Mouse (Mus musculus): ENCODE data around the gene Hnrnpd. TPM values are rescaled to one million over a fixed set of nuclear protein-coding genes. Genes with fewer than 3 reads are reported as not detected.

The Hnrnpd gene
- polyA plus RNA-seq, 1 experiment from 2014 or later = 253 TPM

DNA sequence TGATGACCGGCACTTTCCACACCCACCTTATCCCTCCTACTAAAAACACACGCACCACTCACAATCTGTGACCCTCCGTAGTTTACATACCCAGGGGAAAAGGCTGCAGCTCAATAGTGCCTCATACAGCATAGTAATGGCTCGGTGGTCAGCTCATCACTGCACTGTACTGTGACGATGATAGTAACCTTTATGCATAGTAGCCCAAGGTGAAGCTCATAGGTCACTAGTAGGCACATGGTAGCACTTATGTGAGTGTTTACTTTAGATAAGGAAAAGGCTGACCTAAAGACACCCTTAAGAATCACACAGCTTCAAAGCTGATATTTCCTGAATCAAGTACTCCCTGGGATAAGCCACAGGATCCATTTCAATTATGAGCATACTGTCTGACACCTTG, 26.2 kb downstream of the Hnrnpd start:
- no peak overlapping the region for H3K27ac ChIP-seq (replicated peaks)
- H3K9me3 ChIP-seq = no peaks in the 10 kb centered on the region
- 88% methylated on average over 5 of the region's 5 CpGs for WGBS
- H3K4me3 ChIP-seq = no peak overlapping the region
- H3K4me1 ChIP-seq = peaks cover 5% of the 10 kb centered on the region; the same call in 1 of the 2 replicates
- H3K36me3 ChIP-seq (replicated peaks) = peaks cover 37% of the 10 kb centered on the region
- no peaks in the 10 kb centered on the region for H3K27me3 ChIP-seq (replicated peaks; ENCODE audit: low read depth, poor library complexity, severe bottlenecking)
- no peak for DNase-seq (ENCODE audit: low spot score)

DNA sequence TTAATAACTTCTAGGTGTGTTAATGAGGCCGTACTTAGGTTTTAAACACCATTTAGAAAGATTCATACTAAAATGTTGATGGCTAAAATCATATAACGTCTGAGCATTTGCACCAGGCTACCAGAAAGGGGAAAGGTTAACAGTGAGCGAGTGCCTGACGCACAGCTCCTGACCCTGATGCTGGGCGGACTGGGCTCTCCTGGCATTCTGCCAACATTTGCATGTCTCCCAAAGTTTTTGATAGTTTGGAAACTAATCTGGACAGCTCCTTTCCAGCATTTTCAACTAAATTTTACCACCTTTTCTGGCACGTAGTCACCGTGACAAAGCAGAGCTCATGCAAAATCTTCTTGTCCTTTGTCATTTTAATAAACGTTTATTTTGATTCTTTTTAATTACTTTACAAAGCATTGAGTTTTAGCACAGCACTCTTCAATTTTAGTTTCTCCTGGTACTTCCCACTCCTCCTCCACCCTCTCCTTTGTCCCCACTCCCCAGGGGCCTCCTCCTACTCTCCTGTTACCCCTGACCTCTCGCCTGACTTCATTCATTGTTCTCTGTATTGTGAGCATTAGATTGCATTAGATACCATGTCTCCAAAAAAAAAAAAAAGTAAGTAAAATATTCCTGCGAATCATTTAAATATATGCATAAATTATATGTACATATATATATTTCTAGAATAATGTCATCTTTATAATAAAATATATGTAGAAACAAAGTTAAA, 36.8 kb downstream of the Hnrnpd start:
- 60% methylated on average over 10 of the region's 10 CpGs for WGBS
- no peak overlapping the region for H3K4me3 ChIP-seq
- DNase-seq (ENCODE audit: low spot score) = no peak
- H3K27me3 ChIP-seq (replicated peaks; ENCODE audit: low read depth, poor library complexity, severe bottlenecking) = no peaks in the 10 kb centered on the region
- H3K9me3 ChIP-seq = peaks cover 18% of the 10 kb centered on the region
- H3K4me1 ChIP-seq = no peaks in the 10 kb centered on the region
- peaks cover 24% of the 10 kb centered on the region for H3K36me3 ChIP-seq (replicated peaks)
- H3K27ac ChIP-seq (replicated peaks) = no peak overlapping the region

GRCm38 (mm10) chr5:99941273-99941672, 37.5 kb downstream of the Hnrnpd start:
- no peak for DNase-seq (ENCODE audit: low spot score)
- Histone ChIP-seq H3K27ac (replicated peaks) (no peak overlapping the region), H3K27me3 (replicated peaks; ENCODE audit: low read depth, poor library complexity, severe bottlenecking) (no peaks in the 10 kb centered on the region), H3K4me3 (no peak overlapping the region), H3K4me1 (no peaks in the 10 kb centered on the region), H3K9me3 (peaks cover 18% of the 10 kb centered on the region), H3K36me3 (replicated peaks) (peaks cover 24% of the 10 kb centered on the region)
- 76% methylated on average over 10 of the region's 10 CpGs for WGBS

- H3K36me3 ChIP-seq (replicated peaks) = peaks cover 6% of the 10 kb centered on the region; the same call in 1 of the 2 replicates
- 79% methylated on average over 3 of the region's 3 CpGs for WGBS
- no peaks in the 10 kb centered on the region for H3K27me3 ChIP-seq (replicated peaks; ENCODE audit: low read depth, poor library complexity, severe bottlenecking)
- H3K4me1 ChIP-seq = no peaks in the 10 kb centered on the region
- no peak overlapping the region for H3K27ac ChIP-seq (replicated peaks)
- H3K4me3 ChIP-seq = no peak overlapping the region
- DNase-seq (ENCODE audit: low spot score) = no peak
- H3K9me3 ChIP-seq = peaks cover 8% of the 10 kb centered on the region
Observed at GRCm38 (mm10) chr5:99939440-99939839, 39.3 kb downstream of the Hnrnpd start.

DNA sequence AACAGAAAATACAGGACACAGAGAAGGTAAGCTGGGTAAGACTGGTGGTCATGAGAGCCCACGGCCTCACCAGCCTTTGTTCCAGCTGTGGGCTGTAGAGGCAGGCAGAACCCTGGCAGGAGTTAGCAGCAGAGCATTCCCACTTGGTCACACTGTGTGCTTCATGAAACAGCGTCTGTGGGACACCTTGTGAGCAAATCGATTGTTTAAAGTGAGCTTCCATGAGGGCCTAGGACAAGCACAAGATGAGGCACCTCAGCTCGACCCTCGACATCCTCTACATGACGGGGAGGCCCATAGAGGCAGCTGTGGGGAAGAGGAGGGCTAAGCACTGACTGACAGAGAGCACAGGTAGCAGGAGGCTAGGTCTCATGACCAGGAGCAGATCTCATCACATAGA, 46.8 kb downstream of the Hnrnpd start:
- no peak overlapping the region for H3K4me3 ChIP-seq
- H3K27me3 ChIP-seq (replicated peaks; ENCODE audit: low read depth, poor library complexity, severe bottlenecking) = no peaks in the 10 kb centered on the region
- H3K27ac ChIP-seq (replicated peaks) = no peak overlapping the region
- H3K36me3 ChIP-seq (replicated peaks) = no peaks in the 10 kb centered on the region
- no peak for DNase-seq (ENCODE audit: low spot score)
- 81% methylated on average over 6 of the region's 6 CpGs for WGBS
- H3K9me3 ChIP-seq = no peaks in the 10 kb centered on the region
- no peaks in the 10 kb centered on the region for H3K4me1 ChIP-seq

DNA sequence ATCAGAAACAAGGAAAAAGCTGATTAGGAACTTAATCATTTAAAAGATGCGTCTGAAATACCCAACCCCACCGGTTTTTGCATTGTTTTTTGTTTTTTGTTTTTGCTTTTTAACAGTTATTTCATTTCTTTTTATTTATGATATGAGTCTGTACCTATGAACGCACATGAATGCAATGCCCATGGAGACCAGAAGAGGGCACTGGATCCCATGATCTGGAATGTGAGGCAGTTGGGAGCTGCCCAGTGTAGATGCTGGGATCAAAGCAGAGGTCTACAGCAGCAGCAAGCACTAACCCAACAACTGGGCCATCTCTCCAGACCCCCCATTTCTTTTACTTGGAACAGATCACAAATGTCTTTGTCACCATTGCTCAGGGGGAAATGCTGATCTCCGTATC, 50.8 kb downstream of the Hnrnpd start:
- Histone ChIP-seq H3K4me1 (no peaks in the 10 kb centered on the region), H3K4me3 (no peak overlapping the region), H3K9me3 (no peaks in the 10 kb centered on the region), H3K27ac (replicated peaks) (no peak overlapping the region), H3K36me3 (replicated peaks) (no peaks in the 10 kb centered on the region), H3K27me3 (replicated peaks; ENCODE audit: low read depth, poor library complexity, severe bottlenecking) (no peaks in the 10 kb centered on the region)
- peak; percentile 50 for DNase-seq (ENCODE audit: low spot score)
- WGBS = 47% methylated on average over 4 of the region's 4 CpGs

DNA sequence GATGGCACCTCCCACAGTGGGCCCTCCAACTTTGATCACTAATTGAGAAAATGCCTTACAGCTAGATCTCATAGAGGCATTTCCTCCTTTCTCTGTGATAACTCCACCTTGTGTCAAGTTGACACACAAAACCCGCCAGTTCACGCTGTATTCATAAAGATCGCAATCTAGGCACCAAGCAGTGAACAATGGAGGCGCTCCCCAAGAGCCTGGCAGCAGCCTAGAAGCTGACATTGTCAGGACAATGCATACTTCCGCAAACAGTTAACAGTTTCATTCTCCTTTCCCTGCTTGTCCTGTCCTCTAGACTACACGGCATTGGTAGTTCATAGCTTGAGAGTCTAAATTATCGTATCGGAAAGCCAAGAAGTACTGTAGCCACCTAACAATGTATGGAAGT, 56.7 kb downstream of the Hnrnpd start:
- no peak overlapping the region for H3K27ac ChIP-seq (replicated peaks)
- 87% methylated on average over 8 of the region's 8 CpGs for WGBS
- no peaks in the 10 kb centered on the region for H3K27me3 ChIP-seq (replicated peaks; ENCODE audit: low read depth, poor library complexity, severe bottlenecking)
- H3K9me3 ChIP-seq = no peaks in the 10 kb centered on the region
- no peak overlapping the region for H3K4me3 ChIP-seq
- no peaks in the 10 kb centered on the region for H3K4me1 ChIP-seq
- H3K36me3 ChIP-seq (replicated peaks) = no peaks in the 10 kb centered on the region
- DNase-seq (ENCODE audit: low spot score) = no peak

- 0 out of 2 replicates have a peak, but pooled peaks cover 3% of the 10 kb centered on the region for H3K27me3 ChIP-seq (replicated peaks; ENCODE audit: low read depth, poor library complexity, severe bottlenecking)
- H3K27ac ChIP-seq (replicated peaks) = no peak overlapping the region
- no peaks in the 10 kb centered on the region for H3K36me3 ChIP-seq (replicated peaks)
- no peak for DNase-seq (ENCODE audit: low spot score)
- H3K4me1 ChIP-seq = no peaks in the 10 kb centered on the region
- H3K9me3 ChIP-seq = no peaks in the 10 kb centered on the region
- 53% methylated on average over 7 of the region's 7 CpGs for WGBS
- no peak overlapping the region for H3K4me3 ChIP-seq
Observed at GRCm38 (mm10) chr5:99915494-99915893, 63.2 kb downstream of the Hnrnpd start.

DNA sequence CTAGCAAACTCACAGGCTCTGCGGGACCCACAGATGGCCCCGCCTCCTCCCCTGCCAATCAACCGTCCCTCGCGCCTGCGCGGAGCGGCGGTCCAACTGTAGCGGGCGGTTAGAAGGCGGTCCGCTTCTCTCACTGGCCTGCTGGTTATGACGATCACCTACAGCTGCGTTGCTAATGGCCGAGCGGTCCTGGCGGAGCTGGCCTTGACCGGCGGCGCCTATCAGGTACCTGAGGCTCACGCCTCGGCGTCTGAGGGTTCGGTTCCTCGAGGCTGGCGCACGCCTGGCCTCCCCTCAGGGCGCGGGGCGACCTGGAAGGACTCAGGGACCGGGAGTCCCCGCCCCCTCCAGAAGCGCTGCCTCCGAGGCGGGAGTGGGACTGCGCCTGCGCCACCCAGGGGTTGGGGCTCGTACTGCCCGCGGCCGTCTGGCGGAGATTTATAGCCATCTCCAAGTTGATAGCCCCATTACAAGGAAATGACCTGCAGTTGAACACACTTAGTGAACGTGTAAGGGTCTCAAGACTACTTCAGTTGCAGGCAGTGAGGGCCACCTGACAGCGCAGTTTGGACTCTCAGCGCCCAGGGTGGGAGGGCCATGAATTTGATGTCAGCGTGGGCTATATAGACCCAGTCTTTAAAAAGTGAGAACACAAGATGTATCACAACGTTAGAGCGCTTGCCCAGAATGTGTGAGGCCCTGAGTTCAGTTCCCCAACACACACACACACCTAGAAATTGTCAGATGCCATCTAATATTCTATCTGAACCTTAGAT, 72.4 kb downstream of the Hnrnpd start, which contains the start of gene Vamp9:
TSS of gene Vamp9 (plus strand) at position 74 of the 776 bp plus-strand sequence.
- peaks cover 3% of the 10 kb centered on the region; the same call in 1 of the 2 replicates for H3K4me1 ChIP-seq
- no peaks in the 10 kb centered on the region for H3K36me3 ChIP-seq (replicated peaks)
- no peaks in the 10 kb centered on the region for H3K27me3 ChIP-seq (replicated peaks; ENCODE audit: low read depth, poor library complexity, severe bottlenecking)
- peak within 1 kb of the TSS; percentile 95 for H3K27ac ChIP-seq (replicated peaks)
- DNase-seq (ENCODE audit: low spot score) = peak; percentile 98
- H3K9me3 ChIP-seq = no peaks in the 10 kb centered on the region
- 5% methylated on average over 49 of the region's 49 CpGs for WGBS
- H3K4me3 ChIP-seq = peak within 1 kb of the TSS; percentile 70

Other genes with a start within 250 kb of the Hnrnpd start
- gene Rasgef1b, start 249.9 kb downstream of the Hnrnpd start, polyA plus RNA-seq (2016; fragmentation: Nextera tagmentation; extraction: Ambion mirVana) = 11.8 and 13.5 TPM in 2 replicates
- not detected in 2 replicates for gene Vamp9, start 72.7 kb downstream of the Hnrnpd start, polyA plus RNA-seq (2016; fragmentation: Nextera tagmentation; extraction: Ambion mirVana)
- 1.5 and 1.8 TPM in 2 replicates for gene 4930524J08Rik, start 123 bp upstream of the Hnrnpd start, polyA plus RNA-seq (2016; fragmentation: Nextera tagmentation; extraction: Ambion mirVana)
- 214 and 235 TPM in 2 replicates for gene Hnrnpdl, start 60.7 kb upstream of the Hnrnpd start, polyA plus RNA-seq (2016; fragmentation: Nextera tagmentation; extraction: Ambion mirVana)
- gene Enoph1, start 61.0 kb upstream of the Hnrnpd start, polyA plus RNA-seq (2016; fragmentation: Nextera tagmentation; extraction: Ambion mirVana) = 60.3 and 60.9 TPM in 2 replicates
- gene Tmem150c, start 180.9 kb upstream of the Hnrnpd start, polyA plus RNA-seq (2016; fragmentation: Nextera tagmentation; extraction: Ambion mirVana) = 1.3 and 1.7 TPM in 2 replicates

Measured in embryonic facial prominence, embryonic 10.5 days (tissue).